ENCODE assay signal across 8 mouse cellular contexts in genomic region chr10:56377097-56377965, GRCm38 (mm10). TPM values are rescaled to one million over a fixed set of nuclear protein-coding genes. Genes with fewer than 3 reads are reported as not detected.
DNase-seq lines count a peak whose midpoint lies in the region; ATAC-seq lines count a peak whose summit lies in the region.

Gja1 (plus strand) TSS chr10:56377330.

- H3K9me3 ChIP-seq in hindbrain, embryonic 16.5 days (ENCODE audit: control insufficient read depth, low read length): no peaks in the 10 kb centered on the region
- no peaks in the 10 kb centered on the region for H3K9me3 ChIP-seq in stomach, embryonic 16.5 days (replicated peaks; ENCODE audit: control insufficient read depth, low read length)

- no peak for ATAC-seq in cerebellum, adult (ENCODE audit: insufficient number of reproducible peaks, low FRiP score, low TSS enrichment)
- ATAC-seq in hindbrain, embryonic 16.5 days: peak; percentile 28; the same call in 1 of the 2 replicates
- ATAC-seq in megakaryocyte, adult 5-6 weeks (ENCODE audit: poor library complexity, severe bottlenecking): peak; percentile 56
- peak; percentile 86 for ATAC-seq in stomach, embryonic 16.5 days (ENCODE audit: insufficient read depth, low FRiP score)

- H3K9ac ChIP-seq in hindbrain, embryonic 16.5 days (ENCODE audit: low read depth, low read length): peak within 1 kb of the TSS; percentile 63
- peak within 1 kb of the TSS; percentile 82 for H3K9ac ChIP-seq in stomach, embryonic 16.5 days (ENCODE audit: low read length)

- DNase-seq in cerebellum, adult 9-10 months: peak; percentile 4
- DNase-seq in c-Kit-positive CD71-negative TER-119-negative erythroid progenitor cells, embryonic 14.5 days (ENCODE audit: low read depth): peak; percentile 56
- DNase-seq in gastrocnemius, adult 8-10 months (ENCODE audit: low spot score in 2 of 2): peak; percentile 33 to 43
- DNase-seq in left cerebral cortex, postnatal 10 days (ENCODE audit: extremely low spot score in 1 of 2, low spot score in 2 of 2): peak; percentile 26 to 69

- whole genome bisulfite sequencing in hindbrain, embryonic 16.5 days: under 1% methylated on average over 23 of the region's 23 CpGs
- WGBS in stomach, embryonic 16.5 days: under 1% methylated on average over 23 of the region's 23 CpGs

- H3K4me1 ChIP-seq in hindbrain, embryonic 16.5 days (ENCODE audit: control insufficient read depth, insufficient read depth, low read depth, low read length): peaks cover 10% of the 10 kb centered on the region
- H3K4me1 ChIP-seq in stomach, embryonic 16.5 days (ENCODE audit: control insufficient read depth, insufficient read depth, low read length): no peaks in the 10 kb centered on the region

- no peaks in the 10 kb centered on the region; the same call in 1 of the 2 replicates for H3K27me3 ChIP-seq in hindbrain, embryonic 16.5 days (replicated peaks; ENCODE audit: control insufficient read depth, insufficient read depth, low read length)
- no peaks in the 10 kb centered on the region for H3K27me3 ChIP-seq in stomach, embryonic 16.5 days (ENCODE audit: control insufficient read depth, insufficient read depth, low read length)

- peak within 1 kb of the TSS; percentile 52 for H3K4me3 ChIP-seq in hindbrain, embryonic 16.5 days (ENCODE audit: low read length)
- peak within 1 kb of the TSS; percentile 62 for H3K4me3 ChIP-seq in stomach, embryonic 16.5 days (replicated peaks; ENCODE audit: low read length)

- peak within 1 kb of the TSS; percentile 74 for H3K27ac ChIP-seq in hindbrain, embryonic 16.5 days (ENCODE audit: low read depth, low read length)
- peak within 1 kb of the TSS; percentile 34 for H3K27ac ChIP-seq in stomach, embryonic 16.5 days (ENCODE audit: low read length)

- intact Hi-C loops in left cerebral cortex, postnatal 10 days (cut with DNase I): loop anchor here (10.0 kb wide), 1 partner anchor 507 kb away; no protein-coding TSS in a partner anchor

- H3K4me2 ChIP-seq in hindbrain, embryonic 16.5 days (ENCODE audit: low read length): peak within 1 kb of the TSS; percentile 81
- H3K4me2 ChIP-seq in stomach, embryonic 16.5 days (ENCODE audit: low read depth, low read length): peak within 1 kb of the TSS; percentile 67

- no peaks in the 10 kb centered on the region for H3K36me3 ChIP-seq in hindbrain, embryonic 16.5 days (ENCODE audit: control insufficient read depth, insufficient read depth, low read length)
- H3K36me3 ChIP-seq in stomach, embryonic 16.5 days (ENCODE audit: control insufficient read depth, insufficient read depth, low read length): no peaks in the 10 kb centered on the region

RNA-seq across cellular contexts. Expression of gene Gja1, which starts in this region (rescaled TPM):
- 1 to 10 TPM; 4.6 to 9.8 (median 7.2) TPM for total RNA-seq in gastrocnemius, adult 8-10 months (2022)
- 138 and 145 TPM in 2 replicates for polyA plus RNA-seq in hindbrain, embryonic 16.5 days (2015; fragmentation: Nextera tagmentation; extraction: Ambion mirVana)
- total RNA-seq in left cerebral cortex, postnatal 10 days (2021): 100 to 1,000 TPM; 169 to 189 TPM
- total RNA-seq in megakaryocyte, adult 5-6 weeks (2015): 1.1 and 1.3 TPM in 2 replicates
- total RNA-seq in megakaryocyte, adult 5-6 weeks (2017): 1.9 and 2.1 TPM in 2 replicates
- 103 and 126 TPM in 2 replicates for polyA plus RNA-seq in stomach, embryonic 16.5 days (2015; fragmentation: Nextera tagmentation; extraction: Ambion mirVana)

Comparison
In these comparisons a context has a peak if more than half of its experiments do, and no peak if none do; other contexts are left out.
1. RNA of gene Gja1 (total RNA-seq): 169 to 189 TPM in left cerebral cortex, postnatal 10 days; 4.6 to 9.8 TPM in gastrocnemius, adult 8-10 months and 1.1 to 2.1 TPM in megakaryocyte, adult 5-6 weeks; every median in the first group is over 10 times any median in the second.
2. DNase-seq: peak in every context shown above with its lines; median percentile 56 in c-Kit-positive CD71-negative TER-119-negative erythroid progenitor cells, embryonic 14.5 days; 48 in left cerebral cortex, postnatal 10 days; 38 in gastrocnemius, adult 8-10 months; 4 in cerebellum, adult 9-10 months.